12 mouse cellular contexts compared by ENCODE assay signal in the genomic region with DNA sequence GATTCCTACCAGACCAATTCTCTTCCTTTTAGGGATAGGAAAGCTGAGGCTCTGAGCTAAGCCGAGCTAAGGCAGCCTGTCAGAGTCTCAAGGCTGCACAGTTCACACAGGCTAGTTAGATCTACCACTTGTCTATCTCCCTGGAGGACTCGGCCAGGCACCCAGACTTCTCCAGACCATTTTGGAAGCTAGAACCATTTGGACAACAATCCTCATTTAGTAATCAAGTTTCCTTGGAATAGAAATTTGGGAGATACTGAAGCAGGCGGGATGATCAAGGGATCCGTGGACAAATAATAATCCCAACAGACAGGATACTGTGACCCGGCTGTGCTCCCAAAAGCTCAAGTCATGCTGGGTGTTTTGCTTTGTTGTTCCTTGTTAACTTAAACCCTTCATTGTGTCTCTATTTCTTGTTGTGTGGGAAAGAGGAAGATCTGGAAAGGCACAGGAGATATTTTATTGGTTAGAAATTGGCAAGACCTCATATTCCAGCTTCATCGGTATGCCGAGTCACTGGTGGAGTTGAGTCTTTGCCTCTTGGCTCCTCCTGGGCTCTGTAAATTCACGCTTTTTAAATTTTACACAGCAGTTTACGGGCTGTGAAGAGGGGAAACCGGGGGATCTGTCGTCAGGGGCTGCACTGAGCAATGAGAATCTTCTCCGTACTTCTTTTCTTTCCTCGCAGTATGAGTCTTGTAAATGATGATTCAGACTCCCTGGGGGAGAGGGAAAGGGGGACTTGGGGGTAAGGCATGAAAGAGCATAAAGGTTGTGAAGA.
"Had no signal": no experiment of that assay in that cellular context is flagged by ENCODE, and none has a peak within 500 bp of the region (broad histone marks: within the 10 kb centered on the region; RNA-seq: fewer than 3 reads in every experiment).

No protein-coding gene starts in this region.

- DNase-seq: kidney, adult 8-10 months; kidney, postnatal 10 days; left cerebral cortex, postnatal 4 days; lung, adult 18-20 months; right cerebral cortex, postnatal 14 days; thymus, postnatal 4 days had no signal

- H3K36me3 ChIP-seq: neural tube, embryonic 12.5 days had no signal

- H3K4me3 ChIP-seq: layer of hippocampus, adult 2 months; neural tube, embryonic 12.5 days had no signal

- H3K9me3 ChIP-seq: neural tube, embryonic 12.5 days had no signal

- H3K27me3 ChIP-seq: neural tube, embryonic 12.5 days had no signal

- H3K4me2 ChIP-seq: neural tube, embryonic 12.5 days had no signal

- H3K27ac ChIP-seq: layer of hippocampus, adult 2 months; liver, embryonic 14.5 days; neural tube, embryonic 12.5 days had no signal

- ATAC-seq: hindbrain, embryonic 16.5 days; inflammation-experienced regulatory T-cells, adult 6 months; intestine, postnatal 0 days had no signal

- H3K9ac ChIP-seq: liver, embryonic 14.5 days; neural tube, embryonic 12.5 days had no signal
